Mouse (Mus musculus) cerebellum, postnatal 36 days (tissue): Measurements from ENCODE around the gene Auts2.

Experiments used
- DNase-seq, 2 experiments: peaks; one replicate each; pipeline ENCODE4 v3.0.0; 2021 to 2022; ENCODE audit warnings: mixed read lengths in 2 of 2

The Auts2 gene

DNA sequence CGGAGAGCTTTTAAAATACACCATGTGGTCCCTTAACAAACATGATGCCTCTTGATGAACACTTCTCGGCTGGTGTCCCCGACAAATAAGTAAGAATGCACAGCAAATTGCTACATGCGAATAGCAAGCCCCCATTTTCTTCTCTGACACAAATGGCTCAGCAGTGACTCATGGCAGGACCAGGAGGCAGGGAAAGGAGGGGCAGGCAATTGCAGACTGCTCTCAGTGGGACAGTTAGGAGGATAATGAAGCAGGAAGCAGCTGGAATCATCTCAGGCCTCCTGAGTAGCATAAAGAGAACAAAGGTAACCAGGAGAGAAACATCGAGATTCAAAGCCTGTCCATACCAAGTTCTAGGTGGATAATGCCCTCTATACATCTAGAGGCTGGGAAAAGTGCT, 228.8 kb downstream of the Auts2 start:
- no peak for DNase-seq

DNA sequence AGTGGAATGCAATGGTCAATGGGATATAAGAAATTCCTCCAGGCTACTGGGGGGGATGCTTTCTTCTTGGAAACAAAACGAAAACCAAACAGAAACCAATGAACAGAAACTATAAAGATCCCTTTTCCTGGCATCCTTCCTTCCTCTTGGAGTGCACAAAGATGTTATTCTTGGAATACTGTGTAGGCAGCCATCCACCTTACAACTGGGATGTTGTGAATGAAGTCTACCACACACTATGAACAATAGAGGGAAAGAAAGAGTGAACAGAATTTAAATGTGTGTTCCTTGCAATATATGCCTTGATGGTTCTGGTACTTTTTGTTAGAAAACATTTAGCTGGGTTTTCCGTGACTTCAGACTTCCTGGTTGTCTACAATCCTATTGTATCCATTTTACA, 236.1 kb downstream of the Auts2 start:
- no peak for DNase-seq

DNA sequence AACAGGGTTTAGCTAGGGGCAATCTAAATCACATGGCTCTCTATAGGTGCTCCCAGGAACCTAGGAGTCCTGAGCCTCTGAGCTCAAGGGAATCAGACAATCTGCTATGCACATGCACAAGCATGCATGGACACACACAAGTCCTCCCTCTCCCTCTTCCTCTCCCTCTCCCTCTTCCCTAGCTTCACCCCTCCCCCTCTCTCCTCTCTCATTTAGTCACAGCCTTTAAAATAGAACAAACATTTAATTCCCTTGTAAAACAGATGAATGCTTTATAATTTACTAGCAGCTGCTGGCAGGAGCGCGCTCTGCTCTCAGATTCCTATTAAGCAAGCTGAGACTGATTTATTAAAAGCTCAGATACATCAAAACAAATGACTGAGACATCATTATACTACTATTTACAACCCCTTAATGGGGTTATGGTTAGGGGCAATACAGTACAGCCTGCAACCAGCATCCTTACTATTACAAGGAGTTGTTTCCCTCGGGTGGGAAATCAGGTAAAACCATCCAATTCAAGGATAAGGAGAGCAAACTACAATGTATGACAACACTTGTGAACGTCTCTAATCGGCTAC, 237.7 kb downstream of the Auts2 start:
- DNase-seq, result no peak

DNA sequence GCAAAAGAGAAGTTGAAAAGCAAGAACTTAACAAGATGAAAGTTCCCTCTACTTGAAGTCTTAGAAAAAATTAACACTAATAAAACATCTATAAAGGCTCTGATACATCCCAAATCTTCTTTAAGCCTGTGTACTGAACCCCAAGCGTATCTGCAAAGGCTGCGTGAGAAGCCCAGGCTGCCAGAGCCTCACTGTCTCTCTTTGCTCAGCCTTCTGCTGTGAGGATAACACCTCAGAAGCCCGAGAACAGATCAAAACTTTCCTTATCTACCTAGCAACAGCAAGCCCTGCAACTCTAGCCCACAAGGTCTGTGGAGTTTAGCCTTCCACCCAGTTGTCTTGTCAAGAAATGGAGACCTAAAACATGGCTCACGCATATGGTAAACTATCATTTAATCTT, 240.4 kb downstream of the Auts2 start:
- DNase-seq, result no peak

DNA sequence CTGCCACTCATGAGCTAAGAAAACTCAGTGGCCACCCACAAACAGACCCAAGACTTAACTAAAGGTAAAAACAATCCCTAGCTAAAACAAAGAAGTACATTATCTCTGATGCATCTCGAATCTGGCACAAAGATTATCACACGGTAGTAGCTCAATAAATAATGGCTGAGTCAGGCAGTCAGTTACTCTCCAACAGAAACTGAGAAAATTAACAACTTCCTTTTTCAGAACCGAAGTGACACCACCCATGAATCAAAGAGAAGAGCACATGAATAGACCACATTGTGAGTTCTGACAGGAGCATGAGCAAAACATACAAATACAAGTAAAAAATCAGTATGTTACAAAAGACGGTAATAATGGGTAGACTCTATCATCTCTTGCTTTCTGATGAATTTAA, 242.3 kb downstream of the Auts2 start:
- DNase-seq, result no peak

DNA sequence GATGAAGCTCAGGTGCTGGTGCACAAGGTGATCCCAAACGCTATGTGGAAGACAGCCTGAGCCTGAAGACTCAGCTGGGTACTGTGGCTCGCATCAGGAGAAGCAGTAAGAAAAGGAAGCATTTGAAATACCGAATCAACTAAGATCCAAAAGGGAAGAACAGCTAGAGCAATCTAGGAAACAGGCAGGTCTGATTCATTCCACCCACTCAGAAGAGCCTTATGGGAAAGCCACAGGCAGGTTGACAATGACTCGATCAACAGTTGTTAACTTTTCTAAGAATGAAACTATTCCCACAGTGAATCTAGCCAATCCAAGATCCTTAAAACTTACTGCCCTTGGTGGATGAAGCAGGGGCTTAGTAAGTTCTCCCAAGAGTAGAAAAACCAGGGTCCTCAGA, 243.4 kb downstream of the Auts2 start:
- DNase-seq, result no peak

DNA sequence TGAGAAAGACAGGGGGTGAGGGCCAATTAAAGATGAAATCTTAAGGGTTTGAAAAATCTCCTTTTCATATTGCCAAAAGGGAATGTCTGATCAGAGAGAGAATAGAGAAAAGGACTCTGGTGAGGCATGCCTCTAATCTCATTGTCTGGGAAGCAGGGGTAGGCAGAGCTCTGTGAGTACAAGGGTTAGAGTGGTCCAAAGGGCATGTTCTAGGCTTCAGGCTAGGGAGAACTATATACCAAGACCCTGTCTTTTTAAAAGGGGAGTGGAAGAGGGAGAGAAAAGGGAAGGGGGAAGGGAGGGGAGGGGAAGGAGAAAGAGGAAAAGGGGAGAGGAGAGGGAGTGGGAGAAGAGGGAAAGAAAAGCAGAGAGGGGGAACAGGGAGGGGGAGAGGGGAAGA, 244.1 kb downstream of the Auts2 start:
- no peak for DNase-seq

DNA sequence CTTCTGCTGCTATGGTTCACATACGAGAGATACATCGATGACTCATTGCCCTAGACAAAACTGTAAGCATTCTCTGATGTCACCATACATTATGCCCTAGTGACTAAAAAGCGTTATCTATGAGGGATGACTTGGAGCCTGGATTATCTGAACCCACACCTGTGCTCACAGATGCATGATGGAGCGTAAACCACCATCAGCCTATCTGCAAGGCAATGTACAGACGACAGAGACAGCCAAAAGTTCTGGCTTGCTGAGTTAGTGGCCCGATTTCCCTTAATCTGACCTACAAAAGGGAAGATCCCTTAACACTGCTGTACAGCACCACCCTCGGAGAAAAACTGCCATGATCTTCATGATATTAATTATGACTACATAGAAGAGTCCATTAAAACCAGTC, 245.8 kb downstream of the Auts2 start:
- no peak for DNase-seq

DNA sequence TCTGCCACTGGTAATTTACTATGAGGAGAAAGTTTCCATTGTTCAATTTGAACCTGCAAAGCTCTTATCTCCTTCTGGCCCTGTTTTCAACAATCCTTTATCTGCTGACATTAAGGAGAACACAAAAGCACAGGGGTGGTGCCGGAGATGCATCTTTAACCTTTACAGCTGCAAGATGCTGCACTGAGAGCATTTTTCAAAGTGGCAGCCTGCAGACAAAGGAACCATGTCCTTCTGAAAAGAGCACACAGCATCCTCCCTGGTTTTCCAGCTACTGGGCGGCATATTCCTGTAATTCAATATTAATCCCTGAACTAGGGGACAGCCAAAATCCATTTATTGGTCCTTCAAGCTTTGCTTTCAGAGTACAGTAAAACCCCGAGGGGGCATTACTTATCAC, 248.7 kb downstream of the Auts2 start:
- DNase-seq, result no peak

DNA sequence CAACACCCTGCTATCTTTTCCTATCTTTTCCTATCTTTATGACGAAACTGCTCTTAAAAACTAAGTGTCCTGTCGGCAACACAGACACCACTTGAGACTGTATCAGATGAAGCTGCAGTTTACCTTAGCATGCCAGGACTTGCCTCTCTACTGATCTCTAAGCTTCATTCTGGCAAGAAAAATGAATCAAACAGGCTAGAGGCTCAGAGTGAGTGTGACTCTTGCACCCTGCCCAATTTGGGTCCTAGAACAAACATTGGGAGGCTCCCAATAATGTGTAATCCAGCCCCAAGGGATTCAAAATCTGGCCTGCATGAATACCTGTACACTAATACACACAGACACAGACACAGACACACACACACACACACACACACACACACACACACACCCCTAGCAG, 250.2 kb downstream of the Auts2 start:
- DNase-seq, result no peak

DNA sequence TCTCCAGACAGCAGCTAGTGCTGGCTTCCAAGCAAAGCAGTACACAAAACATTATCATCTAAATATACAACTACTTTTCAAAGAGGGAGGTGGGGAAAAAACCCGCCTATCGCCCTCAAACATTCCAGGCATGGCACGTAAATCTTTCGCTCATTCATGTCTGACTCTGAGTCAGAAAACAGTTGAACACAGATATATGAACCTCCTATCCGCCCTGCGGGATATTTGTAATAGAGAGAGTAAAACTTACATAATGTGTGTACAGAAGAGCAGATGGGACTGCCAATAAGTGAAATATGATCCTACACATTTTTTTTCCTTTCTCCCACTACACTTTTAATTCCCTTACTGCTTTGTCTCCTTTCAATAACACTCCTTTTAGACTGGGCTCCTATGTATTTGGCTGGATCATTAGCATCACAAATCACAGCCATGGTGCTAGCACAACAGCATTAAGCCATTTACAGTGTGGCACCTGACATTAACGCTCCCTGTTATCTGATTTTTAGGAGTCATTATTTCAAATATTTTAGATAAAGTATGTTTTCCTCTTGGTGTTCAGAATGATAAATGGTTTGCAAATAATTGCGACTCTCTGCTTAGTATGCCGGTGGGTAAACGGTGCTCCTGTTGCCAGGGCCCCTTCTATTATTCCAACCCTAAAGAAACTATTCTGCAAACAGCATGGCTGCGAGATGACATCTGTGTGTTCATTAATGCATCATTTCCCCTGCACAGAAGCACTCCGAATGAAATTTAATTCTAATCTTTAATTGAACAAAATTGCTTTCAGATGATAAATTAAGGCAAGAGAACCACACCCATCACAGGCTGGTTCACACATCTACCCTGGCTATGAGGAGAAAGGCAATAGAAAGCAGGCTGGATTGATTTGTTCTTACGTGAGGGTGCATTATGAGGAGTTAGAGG, 252.3 kb downstream of the Auts2 start:
- DNase-seq, result no peak

DNA sequence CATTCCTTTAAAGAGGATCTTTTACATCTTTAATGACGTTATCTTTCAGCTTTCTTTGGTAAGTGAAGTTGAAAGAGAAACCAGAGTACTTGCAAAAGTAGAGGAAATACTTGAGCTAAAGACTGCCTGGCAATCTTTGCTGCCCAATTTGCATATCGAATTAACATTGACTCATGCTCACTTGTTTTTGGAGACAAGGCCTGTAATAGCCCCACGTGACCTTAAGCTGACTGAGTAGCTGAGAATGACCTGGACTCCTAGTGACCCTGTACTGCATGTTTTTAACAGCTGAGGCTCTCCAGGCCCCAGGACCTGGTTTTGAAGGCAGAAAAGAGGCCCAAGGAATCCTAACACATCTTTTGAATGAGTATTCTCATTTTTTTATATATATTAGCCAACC, 259.4 kb downstream of the Auts2 start:
- DNase-seq, result no peak

DNA sequence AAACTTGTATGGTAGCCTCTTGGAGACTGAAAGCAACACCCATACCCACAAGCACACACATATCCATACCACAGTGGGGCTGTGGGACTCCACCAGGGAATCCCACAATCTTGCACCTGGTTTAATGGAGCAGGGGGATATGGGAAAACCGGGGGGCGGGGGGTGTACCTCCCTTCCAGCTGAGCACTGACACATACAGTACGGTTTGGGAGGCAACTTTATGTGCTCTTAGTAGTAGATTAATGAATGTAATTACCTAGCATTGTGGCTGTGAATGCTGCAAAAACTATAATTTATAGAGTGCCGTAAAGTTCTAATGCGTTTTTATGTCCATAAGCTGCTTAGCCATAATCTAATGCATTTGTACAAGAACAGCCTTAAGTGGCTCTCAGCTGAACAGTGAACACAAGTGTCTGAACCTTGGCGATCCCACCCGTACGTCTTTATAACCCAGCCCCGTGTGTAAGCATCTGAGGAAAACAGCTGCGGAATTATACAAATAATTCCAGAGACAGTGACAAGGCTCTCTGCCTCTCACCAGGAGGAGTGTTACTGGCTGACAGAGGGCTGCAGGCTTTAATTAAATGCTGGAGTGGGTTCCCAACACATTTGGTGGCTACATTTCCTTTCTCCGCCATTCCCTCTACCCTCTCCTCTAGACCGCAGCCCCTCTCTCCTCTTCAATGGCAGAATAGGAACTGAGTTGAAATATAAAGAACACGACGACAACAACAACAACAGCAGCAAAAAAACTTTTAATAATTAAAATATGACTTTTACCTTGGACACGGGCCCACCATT, 268.8 kb downstream of the Auts2 start:
- no peak for DNase-seq

DNA sequence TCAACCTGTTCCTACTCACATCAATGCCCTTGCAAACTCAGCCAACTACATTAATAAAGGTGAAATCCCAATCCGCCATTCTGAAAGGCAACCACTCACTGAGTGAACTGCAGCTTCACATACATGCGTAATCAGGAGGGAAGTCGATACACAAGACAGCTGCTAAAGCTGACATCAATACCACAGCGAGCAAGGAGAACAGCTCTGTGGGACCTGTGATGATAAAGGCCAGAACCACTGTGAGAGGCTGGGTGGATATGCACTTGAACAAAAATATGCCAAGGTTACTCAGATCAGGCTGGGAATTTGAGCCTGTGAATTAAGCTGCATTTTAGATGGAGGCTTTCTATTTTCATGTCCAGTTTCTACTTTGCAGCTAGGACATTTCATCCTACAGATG, 271.0 kb downstream of the Auts2 start:
- no peak for DNase-seq

DNA sequence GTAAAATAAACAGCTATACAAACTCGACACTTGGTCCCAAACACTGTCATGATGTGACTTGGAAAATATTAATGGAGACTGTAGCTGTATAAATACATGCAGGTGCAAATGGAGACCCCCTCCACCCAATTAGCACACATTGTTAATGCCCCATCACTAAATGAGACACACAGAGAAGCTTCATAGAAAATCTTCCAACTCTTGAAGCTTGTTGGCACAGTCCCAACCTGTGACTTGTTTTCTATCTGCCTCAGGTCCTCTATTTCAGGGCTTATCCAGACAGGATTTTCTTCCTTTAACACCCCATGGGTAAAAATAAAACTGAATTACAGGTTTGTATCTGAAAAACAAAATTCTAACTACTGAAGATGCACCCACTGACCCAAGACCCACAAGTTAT, 272.2 kb downstream of the Auts2 start:
- no peak for DNase-seq

DNA sequence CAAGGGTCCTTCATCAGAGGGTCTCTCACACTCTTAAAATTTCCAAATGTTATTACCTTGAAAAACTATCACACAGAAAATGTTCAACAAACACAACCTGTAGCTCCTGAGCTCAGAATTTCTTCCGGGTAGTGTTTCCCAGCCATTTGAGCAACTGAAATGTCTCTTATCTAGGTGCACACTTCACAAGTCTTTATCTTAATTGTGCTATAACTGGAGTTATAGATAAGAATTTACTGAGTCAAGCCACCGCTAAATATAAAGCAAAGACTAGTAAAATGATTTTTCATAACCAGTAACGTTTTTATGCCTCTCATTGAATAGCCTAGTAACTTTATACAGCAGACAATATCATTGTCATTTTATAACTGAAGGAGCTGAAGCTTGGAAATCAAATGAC, 273.1 kb downstream of the Auts2 start:
- DNase-seq, result no peak

DNA sequence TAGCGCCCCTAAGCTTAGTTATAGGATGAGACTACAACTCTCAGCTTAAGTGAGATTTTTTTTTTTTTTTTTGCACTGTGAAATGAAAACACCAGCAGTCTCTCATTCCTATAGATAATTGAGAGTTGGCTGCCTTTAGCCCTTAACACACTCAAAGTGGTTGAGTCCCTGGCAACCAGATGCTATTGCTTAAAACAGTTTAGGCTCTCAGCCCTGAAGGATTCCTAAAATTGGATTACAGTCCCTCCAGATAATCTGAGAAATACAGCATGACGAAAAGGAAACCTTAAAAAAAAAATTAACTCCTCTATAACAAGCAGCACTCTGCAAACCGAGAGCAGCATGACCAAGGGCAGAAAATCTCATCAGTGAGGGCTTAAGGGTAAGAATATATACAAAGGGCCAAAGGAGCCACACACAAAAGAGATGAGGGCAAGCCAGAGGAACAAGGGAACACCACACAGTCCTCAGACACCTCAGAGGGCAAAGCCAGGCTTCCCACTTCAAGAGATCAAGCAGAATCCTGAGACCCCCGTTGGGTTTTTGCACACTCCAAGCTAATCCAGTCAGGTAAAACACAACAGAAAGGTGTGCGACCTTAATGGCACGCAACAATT, 274.7 kb downstream of the Auts2 start:
- DNase-seq, result no peak

DNA sequence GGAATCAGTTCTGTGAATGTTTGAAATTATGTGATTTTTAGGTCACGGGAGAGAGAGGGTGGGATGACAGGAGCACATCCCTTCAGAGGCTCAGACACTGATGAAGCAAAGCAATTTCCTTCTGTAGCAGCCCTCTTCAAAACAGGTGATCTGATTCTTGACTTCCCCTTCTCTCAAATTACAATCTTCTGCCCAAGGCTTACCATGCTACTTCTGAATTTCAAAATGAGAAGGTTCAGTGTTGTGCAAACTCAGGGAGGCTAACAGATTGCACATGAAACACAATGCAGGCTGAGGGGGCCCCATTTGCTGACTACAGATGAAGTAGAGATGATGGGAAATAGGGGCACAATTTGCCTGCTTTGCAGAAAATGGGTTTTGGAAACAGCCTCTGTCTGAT, 278.1 kb downstream of the Auts2 start:
- no peak for DNase-seq

DNA sequence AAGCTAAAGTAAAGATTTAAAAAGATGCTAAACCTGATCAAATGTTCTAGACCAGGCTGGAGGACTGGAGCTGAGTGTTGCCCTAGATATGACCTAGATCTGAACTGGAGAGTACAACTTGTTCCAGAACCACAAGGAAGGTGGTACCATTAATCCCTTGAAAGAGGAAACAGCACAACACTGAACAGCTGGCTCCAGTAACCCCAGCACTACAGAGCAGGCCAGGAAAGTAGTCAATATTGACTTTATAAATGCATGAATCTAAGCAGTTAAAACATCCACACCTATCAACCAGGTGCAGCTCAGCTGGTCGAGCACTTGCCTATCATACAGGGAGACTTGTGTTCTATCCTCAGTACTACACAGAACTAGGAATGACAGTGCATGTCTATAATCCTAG, 281.4 kb downstream of the Auts2 start:
- no peak for DNase-seq

DNA sequence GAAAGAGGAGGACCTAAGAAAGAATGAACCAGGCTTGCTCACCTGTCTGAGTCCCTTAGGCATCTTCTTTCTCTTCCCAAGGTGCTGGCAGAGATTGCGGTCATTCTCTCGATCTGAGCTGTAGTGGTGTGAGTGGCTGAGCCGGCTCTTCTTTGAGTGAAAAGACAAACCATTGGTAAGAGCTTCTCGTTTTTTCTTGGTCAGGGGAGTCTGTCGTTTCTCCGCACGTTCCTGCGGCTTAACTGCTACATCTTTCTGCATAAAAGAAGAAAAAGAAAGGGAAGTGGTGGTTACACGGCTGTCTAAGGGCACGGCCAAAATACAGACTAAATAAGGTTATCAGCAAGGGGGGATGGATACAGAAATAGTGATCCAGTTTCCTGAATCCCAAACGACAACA, 284.3 kb downstream of the Auts2 start:
- DNase-seq, result no peak

DNA sequence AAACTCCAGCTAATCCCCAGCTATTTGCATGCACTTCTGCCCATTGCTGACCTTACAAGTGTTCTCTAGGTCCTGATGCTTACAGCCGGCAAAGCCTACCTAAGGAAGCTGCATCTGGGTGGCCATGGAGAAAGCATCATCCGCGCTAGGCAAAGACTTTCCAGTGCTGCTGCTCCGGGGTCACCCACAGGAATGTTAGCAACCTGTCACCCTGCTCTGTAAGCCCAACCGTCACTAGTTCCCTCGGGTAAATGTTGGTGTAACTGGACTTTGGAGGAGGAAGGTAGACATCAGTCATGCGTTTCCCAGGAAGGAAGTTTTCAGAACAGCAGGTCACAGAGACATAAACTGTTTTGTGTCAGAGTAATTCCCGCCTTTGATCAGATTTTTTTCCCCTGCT, 287.6 kb downstream of the Auts2 start:
- DNase-seq, result no peak

DNA sequence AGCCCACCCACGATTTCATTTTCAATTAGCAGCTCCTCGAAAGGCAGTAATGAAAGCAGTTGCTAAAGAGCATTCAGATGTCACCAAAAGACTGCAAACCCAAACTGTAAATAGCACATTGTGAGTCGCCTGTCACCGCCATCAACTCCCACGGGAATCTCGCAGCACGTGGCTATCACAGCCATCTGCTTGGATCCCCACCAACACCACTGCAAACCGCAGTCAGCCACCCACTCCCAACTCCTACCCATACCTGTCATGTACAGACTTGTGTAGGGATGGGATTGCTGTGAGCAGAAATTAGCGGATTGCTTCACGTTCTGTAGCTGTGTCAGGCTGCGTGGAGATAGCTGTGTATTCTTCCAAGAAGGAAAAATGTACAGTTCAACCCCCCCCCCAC, 293.6 kb downstream of the Auts2 start:
- DNase-seq, result no peak

DNA sequence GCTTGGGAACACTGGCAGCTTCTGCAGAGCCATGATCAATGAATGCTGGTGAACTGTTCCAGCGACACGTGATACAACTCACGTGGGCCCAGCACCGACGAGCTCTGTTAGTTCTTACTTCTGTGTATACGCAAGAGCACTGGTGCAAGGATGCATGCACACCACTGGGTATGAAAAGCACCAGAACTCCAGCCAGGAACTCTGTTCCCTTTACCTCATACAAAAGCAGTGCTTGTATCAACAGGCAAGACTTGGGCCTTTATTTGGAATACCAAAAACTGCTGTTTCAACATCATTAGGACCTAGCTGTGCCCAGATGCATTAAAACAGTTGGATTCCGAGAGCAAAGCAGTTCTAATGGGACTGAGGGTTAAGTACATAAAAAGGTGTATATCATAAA, 295.1 kb downstream of the Auts2 start:
- no peak for DNase-seq
